Mouse (Mus musculus): ENCODE data around the gene Myo9b.
A peak's percentile ranks its signal among the peaks of the same experiment; 100 is the strongest.

The Myo9b gene

GRCm38 (mm10) chr8:71368366-71368765 lies 95.9 kb downstream of the Myo9b start:
- no peak for DNase-seq

- no peak for DNase-seq
Observed at GRCm38 (mm10) chr8:71369040-71369718, 96.7 kb downstream of the Myo9b start.

- DNase-seq, result no peak
Observed at GRCm38 (mm10) chr8:71370711-71371235, 98.3 kb downstream of the Myo9b start.

GRCm38 (mm10) chr8:71371236-71371848 lies 98.8 kb downstream of the Myo9b start, which contains the start of gene Ocel1:
TSS of gene Ocel1 (plus strand) at chr8:71371298.
- peak; percentile 96 for DNase-seq

GRCm38 (mm10) chr8:71372427-71372826 lies 99.9 kb downstream of the Myo9b start:
- DNase-seq, result no peak

- no peak for DNase-seq
Observed at GRCm38 (mm10) chr8:71373000-71373399, 100.5 kb downstream of the Myo9b start.

GRCm38 (mm10) chr8:71374616-71375206 lies 102.2 kb downstream of the Myo9b start:
- DNase-seq, result no peak

- peak; percentile 77 for DNase-seq
Observed at GRCm38 (mm10) chr8:71375581-71376422, 103.3 kb downstream of the Myo9b start.

GRCm38 (mm10) chr8:71376423-71377030 lies 104.0 kb downstream of the Myo9b start:
- no peak for DNase-seq

- DNase-seq, result no peak
Observed at GRCm38 (mm10) chr8:71379008-71379407, 106.5 kb downstream of the Myo9b start.

GRCm38 (mm10) chr8:71379512-71380075 lies 107.1 kb downstream of the Myo9b start:
- no peak for DNase-seq

- no peak for DNase-seq
Observed at GRCm38 (mm10) chr8:71380178-71381171, 108.0 kb downstream of the Myo9b start.

- peak; percentile 66 for DNase-seq
Observed at GRCm38 (mm10) chr8:71381421-71381970, 109.0 kb downstream of the Myo9b start, which contains the start of gene Nr2f6. TSS of gene Nr2f6 (minus strand) at chr8:71381960.

GRCm38 (mm10) chr8:71381971-71382961 lies 109.8 kb downstream of the Myo9b start:
- peak; percentile 74 for DNase-seq

GRCm38 (mm10) chr8:71383396-71383795 lies 110.9 kb downstream of the Myo9b start:
- DNase-seq, result no peak

GRCm38 (mm10) chr8:71383860-71384259 lies 111.3 kb downstream of the Myo9b start:
- DNase-seq, result no peak

- no peak for DNase-seq
Observed at GRCm38 (mm10) chr8:71385212-71385835, 112.8 kb downstream of the Myo9b start.

GRCm38 (mm10) chr8:71388267-71388666 lies 115.8 kb downstream of the Myo9b start:
- DNase-seq, result no peak

- peak; percentile 1 for DNase-seq
Observed at GRCm38 (mm10) chr8:71391696-71392095, 119.2 kb downstream of the Myo9b start.
